Mouse (Mus musculus) kidney, embryonic 14.5 days (tissue): ENCODE data around the gene Rflna. TPM values are rescaled to one million over a fixed set of nuclear protein-coding genes. Genes with fewer than 3 reads are reported as not detected.

Source experiments
- ATAC-seq: fragments of 200-750 bp; cut with Nextera tagmentation; 2 replicates; pipeline ENCODE4 v1.8.0; 2017; ENCODE audit warnings: moderate number of reproducible peaks, mild to moderate bottlenecking, moderate TSS enrichment, moderate library complexity; ENCODE audit not compliant: low FRiP score, low TSS enrichment
- H3K27ac ChIP-seq: fragments of 300-500 bp; sonication (generic); 2 replicates; pipeline ENCODE4 v1.5.1; 2014; ENCODE audit warnings: low read depth, mild to moderate bottlenecking, low read length, moderate library complexity, mixed read lengths
- H3K27me3 ChIP-seq: fragments of 300-500 bp; sonication (generic); 2 replicates; pipeline ENCODE4 v1.6.1; 2014; ENCODE audit warnings: mild to moderate bottlenecking, low read length; ENCODE audit not compliant: control insufficient read depth, insufficient read depth
- H3K36me3 ChIP-seq: fragments of 300-500 bp; sonication (generic); 2 replicates; pipeline ENCODE4 v1.6.1; 2014; ENCODE audit warnings: low read length, mixed read lengths; ENCODE audit not compliant: control insufficient read depth, insufficient read depth
- H3K4me1 ChIP-seq: fragments of 300-500 bp; sonication (generic); 2 replicates; pipeline ENCODE4 v1.6.1; 2014; ENCODE audit warnings: low read length, mixed read lengths; ENCODE audit not compliant: control insufficient read depth, insufficient read depth
- H3K4me2 ChIP-seq: fragments of 300-500 bp; sonication (generic); replicated peaks from 2 replicates; pipeline ENCODE4 v1.6.1; 2014; ENCODE audit warnings: low read depth, mild to moderate bottlenecking, low read length
- H3K4me3 ChIP-seq: fragments of 300-500 bp; sonication (generic); 2 replicates; pipeline ENCODE4 v1.5.1; 2014; ENCODE audit warnings: mild to moderate bottlenecking, low read length
- H3K9ac ChIP-seq: fragments of 300-500 bp; sonication (generic); 2 replicates; pipeline ENCODE4 v1.6.1; 2014; ENCODE audit warnings: low read depth, mild to moderate bottlenecking, low read length, moderate library complexity
- H3K9me3 ChIP-seq: fragments of 300-500 bp; sonication (generic); 2 replicates; pipeline ENCODE4 v1.6.1; 2016; ENCODE audit warnings: low read length; ENCODE audit not compliant: control insufficient read depth
- WGBS: fragments of 180-500 bp; shearing (Covaris S2); extraction: QIAGEN DNeasy Blood & Tissue Kit; methylation state at CpG from one replicate; pipeline ENCODE4 v1.1.7; 2014; 5-methylcytosine and 5-hydroxymethylcytosine counted together
- polyA plus RNA-seq: library from polyadenylated mRNA; unstranded; fragments of >200 nt; fragmentation: Nextera tagmentation; extraction: Ambion mirVana; gene quantifications from 2 replicates; pipeline ENCODE4 v1.2.1, GENCODE M21; 2014

The Rflna gene
- polyA plus RNA-seq, 1 experiment from 2014 or later: 4.8 TPM

DNA sequence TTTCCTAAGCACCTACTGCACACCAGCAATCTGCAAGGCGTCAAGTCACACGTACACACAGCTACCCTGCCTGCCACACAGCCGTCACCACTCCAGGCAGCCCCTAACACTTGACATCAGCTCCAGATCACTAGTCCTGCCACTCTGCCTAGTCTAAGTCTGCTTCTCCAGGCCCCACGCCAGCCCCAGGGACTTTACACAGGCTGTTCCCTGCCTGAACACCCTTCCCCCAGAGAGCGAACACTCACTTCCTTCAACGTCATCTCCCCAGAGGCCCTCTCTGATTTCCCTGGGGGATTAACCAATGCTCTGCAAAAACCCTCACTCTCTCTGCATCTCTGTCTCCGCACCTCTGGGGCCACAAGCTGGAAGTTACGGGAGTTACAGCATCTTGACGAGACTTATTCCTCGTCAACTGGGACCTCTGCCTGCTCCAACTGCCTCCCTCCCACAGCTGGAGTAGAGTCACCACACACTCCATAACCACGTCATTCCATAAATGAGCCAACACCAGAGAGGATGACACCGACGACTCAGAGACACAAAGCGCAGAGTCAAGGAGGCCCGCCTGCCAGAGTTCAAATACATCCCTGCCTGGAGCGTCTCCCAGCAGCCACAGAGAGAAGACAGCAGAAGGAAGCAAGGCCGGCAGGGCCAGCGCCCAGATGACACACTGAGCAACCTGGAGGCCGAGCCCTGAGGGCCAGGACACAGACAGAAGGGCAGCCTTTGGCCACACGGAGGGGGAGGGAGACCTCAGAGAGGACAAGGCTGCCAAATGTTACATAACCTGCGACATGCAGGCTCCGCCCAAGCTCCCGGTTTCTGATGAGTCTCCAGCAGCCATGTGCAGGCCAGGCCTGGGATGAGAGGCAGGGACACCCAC is 49.8 kb downstream of the Rflna start:
- peaks cover 59% of the 10 kb centered on the region for H3K36me3 ChIP-seq
- no peaks in the 10 kb centered on the region for H3K27me3 ChIP-seq
- H3K4me3 ChIP-seq: no peak overlapping the region
- H3K4me2 ChIP-seq: no peak overlapping the region
- H3K4me1 ChIP-seq: peaks cover 35% of the 10 kb centered on the region
- H3K9ac ChIP-seq: no peak overlapping the region
- WGBS: 60% methylated on average over 23 of the region's 23 CpGs
- ATAC-seq: no peak
- H3K9me3 ChIP-seq: no peaks in the 10 kb centered on the region
- H3K27ac ChIP-seq: no peak overlapping the region

DNA sequence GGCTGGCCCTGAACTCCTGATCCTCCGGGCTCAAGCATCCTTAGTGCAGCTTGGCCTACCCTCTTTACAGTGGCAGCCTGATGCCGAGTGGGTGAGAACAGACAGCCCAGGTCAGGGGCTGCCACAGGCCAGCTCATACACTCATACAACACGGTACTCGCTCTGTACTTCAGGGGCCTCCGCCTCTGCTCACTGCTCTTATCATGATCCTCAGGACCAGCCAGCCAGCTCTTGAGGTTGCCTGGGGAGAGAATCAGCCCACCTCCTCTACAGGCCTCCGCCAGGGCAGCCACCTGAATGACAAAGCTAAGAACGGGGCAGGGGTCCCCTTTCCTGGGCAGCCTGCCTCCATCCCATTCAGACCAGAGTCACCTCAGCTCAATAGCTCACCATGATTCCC is 50.6 kb downstream of the Rflna start:
- no peak overlapping the region for H3K9ac ChIP-seq
- H3K4me3 ChIP-seq: no peak overlapping the region
- peaks cover 43% of the 10 kb centered on the region for H3K4me1 ChIP-seq
- WGBS: 85% methylated on average over 7 of the region's 7 CpGs
- no peaks in the 10 kb centered on the region for H3K27me3 ChIP-seq
- H3K27ac ChIP-seq: no peak overlapping the region
- ATAC-seq: no peak
- no peaks in the 10 kb centered on the region for H3K9me3 ChIP-seq
- no peak overlapping the region for H3K4me2 ChIP-seq
- peaks cover 51% of the 10 kb centered on the region for H3K36me3 ChIP-seq

DNA sequence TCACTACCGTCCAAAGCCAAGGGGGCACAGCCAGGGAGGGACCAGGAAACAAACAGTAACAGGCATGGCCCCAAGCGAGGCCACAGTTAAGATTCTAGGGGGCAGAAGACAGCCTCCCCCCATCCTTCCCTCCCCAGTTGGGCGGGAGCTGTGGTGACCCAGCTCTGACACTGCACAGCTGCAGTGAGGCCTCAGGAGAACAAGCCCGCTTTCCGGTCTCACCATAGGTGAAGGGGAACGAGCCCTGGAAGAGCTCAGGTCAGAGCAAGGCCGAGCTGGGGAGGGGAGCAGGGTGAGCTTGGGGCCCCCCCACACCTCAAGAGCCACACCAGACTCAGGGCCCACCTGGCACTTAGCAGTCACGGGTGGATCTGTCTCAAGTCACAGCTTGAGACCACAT is 52.9 kb downstream of the Rflna start:
- Histone ChIP-seq H3K4me2 (peak overlapping the region; percentile 54), H3K27ac (peak overlapping the region; percentile 48; the same call in 1 of the 2 replicates), H3K36me3 (peaks cover 29% of the 10 kb centered on the region), H3K9ac (peak overlapping the region; percentile 34; the same call in 1 of the 2 replicates), H3K9me3 (no peaks in the 10 kb centered on the region), H3K4me1 (peaks cover 65% of the 10 kb centered on the region), H3K27me3 (no peaks in the 10 kb centered on the region), H3K4me3 (no peak overlapping the region; the same call in 1 of the 2 replicates)
- WGBS: 25% methylated on average over 8 of the region's 8 CpGs
- no peak for ATAC-seq

DNA sequence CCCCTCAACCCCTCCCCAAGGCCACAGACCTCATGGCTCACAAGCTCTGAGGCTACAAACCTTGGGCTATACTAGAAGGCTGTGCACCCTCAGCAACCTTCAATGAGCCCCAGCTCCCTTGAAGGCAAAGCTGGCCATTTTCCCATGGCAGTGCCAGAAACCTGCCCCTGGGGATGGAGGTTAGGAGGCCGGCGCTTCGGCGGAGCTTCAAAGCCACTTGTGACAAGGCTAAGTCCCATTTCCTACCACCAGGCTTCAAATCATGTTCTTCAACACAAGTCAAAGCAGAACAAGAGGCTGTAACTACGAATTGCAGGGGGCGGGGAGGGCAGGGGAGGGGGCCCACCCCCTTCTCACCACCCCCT is 53.3 kb downstream of the Rflna start:
- ATAC-seq: no peak
- no peaks in the 10 kb centered on the region for H3K9me3 ChIP-seq
- H3K4me2 ChIP-seq: peak overlapping the region; percentile 54
- H3K36me3 ChIP-seq: peaks cover 29% of the 10 kb centered on the region
- WGBS: 17% methylated on average over 6 of the region's 6 CpGs
- peaks cover 69% of the 10 kb centered on the region for H3K4me1 ChIP-seq
- H3K9ac ChIP-seq: peak overlapping the region; percentile 34; the same call in 1 of the 2 replicates
- peak overlapping the region; percentile 48; the same call in 1 of the 2 replicates for H3K27ac ChIP-seq
- H3K4me3 ChIP-seq: no peak overlapping the region; the same call in 1 of the 2 replicates
- H3K27me3 ChIP-seq: no peaks in the 10 kb centered on the region

DNA sequence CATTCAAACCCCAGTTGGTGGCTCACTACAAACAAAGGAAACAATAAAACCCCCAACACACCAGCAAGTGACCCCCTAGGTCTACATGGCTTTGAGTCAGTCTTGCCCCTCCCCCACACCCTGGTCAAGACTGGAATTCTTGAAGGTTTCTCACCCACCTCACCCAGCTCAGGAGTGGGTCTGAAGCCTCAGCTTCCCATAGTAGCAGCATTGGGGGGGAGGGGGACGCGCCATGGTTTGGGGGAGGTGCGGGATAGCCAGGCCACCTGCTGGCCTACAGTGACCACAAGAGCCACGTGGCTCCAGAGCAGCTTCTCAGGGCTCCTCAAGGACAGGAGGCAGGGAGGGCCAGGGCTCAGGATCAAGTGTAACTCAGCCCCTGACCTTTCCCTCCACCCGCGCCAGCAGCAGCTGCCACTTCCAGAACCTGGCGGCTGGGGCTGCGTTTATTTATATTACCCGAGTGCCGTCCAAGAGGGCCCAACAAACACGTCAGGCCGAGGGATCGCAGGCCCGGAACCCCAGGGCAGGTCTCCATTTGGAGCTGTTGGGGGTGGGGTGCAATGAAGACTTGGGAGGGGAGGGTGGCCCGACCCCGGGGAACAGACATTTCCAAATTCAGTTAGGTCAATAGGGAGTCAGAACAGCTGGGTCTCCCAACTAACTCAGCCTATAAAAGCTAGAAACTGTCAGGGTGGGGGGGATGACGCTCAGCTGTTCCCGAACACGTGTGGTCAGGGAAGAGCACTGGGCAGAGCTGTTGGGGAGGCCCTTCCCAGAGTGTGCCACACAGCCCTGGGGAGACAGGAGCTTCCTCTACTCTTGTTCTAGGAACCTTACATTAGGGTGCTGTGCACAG is 53.9 kb downstream of the Rflna start:
- Histone ChIP-seq H3K27ac (peak overlapping the region; percentile 83), H3K4me3 (peak overlapping the region; percentile 30; the same call in 1 of the 2 replicates), H3K4me2 (peak overlapping the region; percentile 54), H3K36me3 (peaks cover 32% of the 10 kb centered on the region), H3K9me3 (no peaks in the 10 kb centered on the region), H3K9ac (peak overlapping the region; percentile 42), H3K4me1 (peaks cover 72% of the 10 kb centered on the region), H3K27me3 (no peaks in the 10 kb centered on the region)
- WGBS: 5% methylated on average over 19 of the region's 19 CpGs
- ATAC-seq: peak; percentile 54

DNA sequence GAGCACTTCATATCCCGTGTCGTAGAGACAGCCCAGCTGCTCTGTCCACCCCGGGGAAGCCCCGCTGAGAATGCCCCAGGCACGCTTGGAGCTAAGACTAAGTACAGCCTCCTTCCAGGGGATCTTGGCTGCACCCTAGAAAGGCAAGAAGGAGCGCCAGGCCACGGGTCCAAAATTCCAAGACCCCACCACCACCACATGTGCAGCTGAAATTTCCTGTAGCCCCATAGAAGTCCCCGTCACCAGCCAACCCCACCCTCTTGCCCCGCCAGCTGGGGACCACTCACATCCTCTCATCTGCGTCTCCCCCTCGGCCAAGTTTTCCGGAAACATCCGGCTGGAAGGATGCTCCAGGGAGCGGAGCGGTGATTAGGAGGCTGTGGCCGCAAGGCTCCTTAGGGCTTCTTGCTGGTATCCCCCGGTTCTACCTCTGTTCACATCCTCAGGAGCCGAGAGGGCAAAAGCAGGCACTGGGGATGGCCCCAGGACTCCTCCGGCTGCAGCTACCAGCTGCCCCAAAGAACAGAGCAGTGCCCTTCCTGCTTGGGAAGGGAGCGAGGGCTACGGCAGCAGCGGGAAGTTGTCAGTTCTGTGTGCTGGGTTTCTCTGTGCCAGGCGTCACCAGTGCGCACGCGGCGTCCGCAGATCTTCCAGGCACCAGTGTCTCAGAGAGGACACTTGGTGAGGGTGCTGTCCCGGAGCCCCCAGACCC is 54.7 kb downstream of the Rflna start:
- peaks cover 34% of the 10 kb centered on the region for H3K36me3 ChIP-seq
- H3K4me1 ChIP-seq: peaks cover 71% of the 10 kb centered on the region
- WGBS: 3% methylated on average over 29 of the region's 29 CpGs

DNA sequence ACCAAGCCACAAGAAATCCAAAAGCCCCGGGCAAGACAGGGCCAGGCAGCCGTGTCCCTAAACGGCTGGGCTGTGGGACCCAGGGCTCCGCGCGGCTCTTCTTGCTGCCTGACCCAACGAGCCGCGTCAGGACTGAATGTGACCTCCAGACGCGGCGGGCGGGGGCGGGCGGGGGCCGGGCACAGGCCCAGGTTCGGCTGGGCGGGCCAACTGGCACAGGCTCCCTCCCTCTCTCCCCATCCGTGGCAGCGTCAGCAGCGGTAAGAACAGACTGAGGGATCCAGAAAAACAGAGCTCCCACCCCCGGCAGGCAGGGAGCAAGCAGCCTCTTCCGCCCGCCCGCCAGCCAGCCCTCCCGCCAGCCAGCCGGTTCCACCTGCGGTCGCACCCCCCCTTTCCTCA is 55.2 kb downstream of the Rflna start:
- H3K36me3 ChIP-seq: peaks cover 31% of the 10 kb centered on the region
- H3K9ac ChIP-seq: peak overlapping the region; percentile 49
- no peaks in the 10 kb centered on the region for H3K9me3 ChIP-seq
- ATAC-seq: peak; percentile 18
- peak overlapping the region; percentile 83 for H3K27ac ChIP-seq
- WGBS: 1% methylated on average over 23 of the region's 29 CpGs
- no peaks in the 10 kb centered on the region for H3K27me3 ChIP-seq
- H3K4me1 ChIP-seq: peaks cover 74% of the 10 kb centered on the region
- peak overlapping the region; percentile 30 for H3K4me3 ChIP-seq
- H3K4me2 ChIP-seq: peak overlapping the region; percentile 54

More for the DNA sequence above, 54.7 kb downstream of the Rflna start:
- H3K4me3 ChIP-seq: peak overlapping the region; percentile 30
- peak overlapping the region; percentile 54 for H3K4me2 ChIP-seq
- no peaks in the 10 kb centered on the region for H3K9me3 ChIP-seq
- peak overlapping the region; percentile 49 for H3K9ac ChIP-seq
- H3K27me3 ChIP-seq: no peaks in the 10 kb centered on the region
- 0 out of 2 replicates have a peak, but pooled peaks have one; percentile 10 for ATAC-seq
- H3K27ac ChIP-seq: peak overlapping the region; percentile 83
